Mouse (Mus musculus) neural tube, embryonic 11.5 days (tissue): ENCODE measurements at regions not wholly inside any gene's neighbourhood (a gene's known extent, or its start where the extent isn't known, plus 50 kb on each side); places are given as distances from the start of the nearest gene placed in this dataset.
A peak's percentile ranks its signal among the peaks of the same experiment; 100 is the strongest.

Experiments
- ATAC-seq: fragments of 200-750 bp; cut with Nextera tagmentation; 2 replicates; pipeline ENCODE4 v1.8.0; 2017; ENCODE audit warnings: moderate number of reproducible peaks, mild to moderate bottlenecking, moderate TSS enrichment, moderate library complexity; ENCODE audit not compliant: insufficient read depth, low FRiP score, low TSS enrichment
- DNase-seq: peaks from one replicate; pipeline ENCODE4 v3.0.0-alpha.2; 2015; ENCODE audit warnings: low spot score
- H3K27ac ChIP-seq: fragments of 300-500 bp; sonication (generic); 2 replicates; pipeline ENCODE4 v1.5.1; 2014; ENCODE audit warnings: low read depth, mild to moderate bottlenecking, low read length
- H3K27me3 ChIP-seq: fragments of 300-500 bp; sonication (generic); 2 replicates; pipeline ENCODE4 v1.6.1; 2014; ENCODE audit warnings: mild to moderate bottlenecking, low read length, mixed read lengths; ENCODE audit not compliant: control insufficient read depth, insufficient read depth
- H3K36me3 ChIP-seq: fragments of 300-500 bp; sonication (generic); 2 replicates; pipeline ENCODE4 v1.6.1; 2014; ENCODE audit warnings: mild to moderate bottlenecking, low read length, moderate library complexity, mixed read lengths; ENCODE audit not compliant: control insufficient read depth, insufficient read depth
- H3K4me1 ChIP-seq: fragments of 300-500 bp; sonication (generic); 2 replicates; pipeline ENCODE4 v1.6.1; 2014; ENCODE audit warnings: low read length, mixed read lengths; ENCODE audit not compliant: control insufficient read depth, insufficient read depth
- H3K4me2 ChIP-seq: fragments of 300-500 bp; sonication (generic); 2 replicates; pipeline ENCODE4 v1.6.1; 2014; ENCODE audit warnings: low read depth, mild to moderate bottlenecking, moderate library complexity
- H3K4me3 ChIP-seq: fragments of 300-500 bp; sonication (generic); 2 replicates; pipeline ENCODE4 v1.5.1; 2014; ENCODE audit warnings: low read depth, low read length
- H3K9ac ChIP-seq: fragments of 300-500 bp; sonication (generic); 2 replicates; pipeline ENCODE4 v1.6.1; 2014; ENCODE audit warnings: mild to moderate bottlenecking, low read length
- H3K9me3 ChIP-seq: fragments of 300-500 bp; sonication (generic); 2 replicates; pipeline ENCODE4 v1.6.1; 2016; ENCODE audit warnings: low read length; ENCODE audit not compliant: control insufficient read depth
- WGBS: fragments of 180-500 bp; shearing (Covaris S2); extraction: QIAGEN DNeasy Blood & Tissue Kit; methylation state at CpG from one replicate; pipeline ENCODE4 v1.1.7; 2014; 5-methylcytosine and 5-hydroxymethylcytosine counted together

- Histone ChIP-seq H3K27me3 (no peaks in the 10 kb centered on the region), H3K36me3 (no peaks in the 10 kb centered on the region), H3K9me3 (no peaks in the 10 kb centered on the region), H3K9ac (no peak overlapping the region), H3K27ac (no peak overlapping the region), H3K4me1 (no peaks in the 10 kb centered on the region), H3K4me3 (no peak overlapping the region), H3K4me2 (no peak overlapping the region)
- ATAC-seq (no peak), DNase-seq (no peak)
- whole genome bisulfite sequencing = 3% methylated on average over 1 of the region's 1 CpGs
Observed at GRCm38 (mm10) chr7:77632656-77633055, 1105.2 kb downstream of the Ntrk3 start.

- Histone ChIP-seq H3K27ac (no peak overlapping the region), H3K4me1 (0 out of 2 replicates have a peak, but pooled peaks cover 3% of the 10 kb centered on the region), H3K4me3 (no peak overlapping the region), H3K27me3 (no peaks in the 10 kb centered on the region), H3K9me3 (no peaks in the 10 kb centered on the region), H3K36me3 (no peaks in the 10 kb centered on the region), H3K9ac (no peak overlapping the region), H3K4me2 (no peak overlapping the region)
- WGBS = 34% methylated on average over 4 of the region's 4 CpGs
- DNase-seq = peak; percentile 14
- no peak for ATAC-seq
Observed at GRCm38 (mm10) chr7:77623491-77623890, 1114.3 kb downstream of the Ntrk3 start.

GRCm38 (mm10) chr7:77622934-77623333 lies 1114.9 kb downstream of the Ntrk3 start:
- no peak for DNase-seq
- Histone ChIP-seq H3K4me2 (no peak overlapping the region), H3K9ac (no peak overlapping the region), H3K27ac (no peak overlapping the region), H3K27me3 (no peaks in the 10 kb centered on the region), H3K36me3 (no peaks in the 10 kb centered on the region), H3K4me3 (no peak overlapping the region), H3K4me1 (0 out of 2 replicates have a peak, but pooled peaks cover 3% of the 10 kb centered on the region), H3K9me3 (no peaks in the 10 kb centered on the region)
- no peak for ATAC-seq

- H3K4me1 ChIP-seq = no peaks in the 10 kb centered on the region
- H3K27ac ChIP-seq = no peak overlapping the region
- H3K4me3 ChIP-seq = no peak overlapping the region
- H3K27me3 ChIP-seq = no peaks in the 10 kb centered on the region
- H3K9me3 ChIP-seq = no peaks in the 10 kb centered on the region
- 91% methylated on average over 1 of the region's 1 CpGs for WGBS
- no peak overlapping the region for H3K9ac ChIP-seq
- no peak for ATAC-seq
- no peak overlapping the region for H3K4me2 ChIP-seq
- no peaks in the 10 kb centered on the region for H3K36me3 ChIP-seq
- DNase-seq = no peak
Observed at GRCm38 (mm10) chr7:77572872-77573271, 1164.9 kb downstream of the Ntrk3 start.

- Histone ChIP-seq H3K4me1 (no peaks in the 10 kb centered on the region), H3K36me3 (no peaks in the 10 kb centered on the region), H3K27me3 (no peaks in the 10 kb centered on the region), H3K4me3 (no peak overlapping the region), H3K9me3 (no peaks in the 10 kb centered on the region), H3K27ac (no peak overlapping the region), H3K9ac (no peak overlapping the region), H3K4me2 (no peak overlapping the region)
- WGBS = 62% methylated on average over 1 of the region's 1 CpGs
- ATAC-seq (no peak), DNase-seq (no peak)
Observed at GRCm38 (mm10) chr7:77559095-77559494, 1178.7 kb downstream of the Ntrk3 start.

GRCm38 (mm10) chr7:77558536-77558935 lies 1179.3 kb downstream of the Ntrk3 start:
- Histone ChIP-seq H3K9ac (no peak overlapping the region), H3K4me2 (no peak overlapping the region), H3K4me1 (no peaks in the 10 kb centered on the region), H3K4me3 (no peak overlapping the region), H3K9me3 (no peaks in the 10 kb centered on the region), H3K36me3 (no peaks in the 10 kb centered on the region), H3K27me3 (no peaks in the 10 kb centered on the region), H3K27ac (no peak overlapping the region)
- ATAC-seq = no peak
- no peak for DNase-seq
- WGBS = 61% methylated on average over 4 of the region's 4 CpGs

- no peak overlapping the region for H3K27ac ChIP-seq
- no peaks in the 10 kb centered on the region for H3K27me3 ChIP-seq
- no peak overlapping the region for H3K9ac ChIP-seq
- WGBS = 63% methylated on average over 5 of the region's 5 CpGs
- DNase-seq (no peak), ATAC-seq (no peak)
- H3K4me3 ChIP-seq = no peak overlapping the region
- no peaks in the 10 kb centered on the region for H3K36me3 ChIP-seq
- H3K4me1 ChIP-seq = no peaks in the 10 kb centered on the region
- no peak overlapping the region for H3K4me2 ChIP-seq
- no peaks in the 10 kb centered on the region for H3K9me3 ChIP-seq
Observed at GRCm38 (mm10) chr7:77536890-77537289, 1200.9 kb downstream of the Ntrk3 start.

- 77% methylated on average over 5 of the region's 5 CpGs for WGBS
- H3K4me2 ChIP-seq = no peak overlapping the region
- H3K36me3 ChIP-seq = no peaks in the 10 kb centered on the region
- H3K4me3 ChIP-seq = no peak overlapping the region
- H3K4me1 ChIP-seq = no peaks in the 10 kb centered on the region
- ATAC-seq = no peak
- no peaks in the 10 kb centered on the region for H3K27me3 ChIP-seq
- H3K9me3 ChIP-seq = no peaks in the 10 kb centered on the region
- no peak overlapping the region for H3K9ac ChIP-seq
- H3K27ac ChIP-seq = no peak overlapping the region
- no peak for DNase-seq
Observed at GRCm38 (mm10) chr7:77527906-77528305, 1209.9 kb downstream of the Ntrk3 start.

- Histone ChIP-seq H3K4me2 (no peak overlapping the region), H3K27me3 (no peaks in the 10 kb centered on the region), H3K4me1 (no peaks in the 10 kb centered on the region), H3K4me3 (no peak overlapping the region), H3K9ac (no peak overlapping the region), H3K36me3 (no peaks in the 10 kb centered on the region), H3K9me3 (no peaks in the 10 kb centered on the region), H3K27ac (no peak overlapping the region)
- DNase-seq (no peak), ATAC-seq (no peak)
- 81% methylated on average over 2 of the region's 2 CpGs for WGBS
Observed at GRCm38 (mm10) chr7:77509586-77509985, 1228.2 kb downstream of the Ntrk3 start.
